Mouse (Mus musculus): ENCODE measurements around the gene Rwdd3. TPM values are rescaled to one million over a fixed set of nuclear protein-coding genes. Genes with fewer than 3 reads are reported as not detected.

The Rwdd3 gene
- polyA plus RNA-seq, 1 experiment from 2014 or later, result 4.0 TPM

- Histone ChIP-seq H3K9me3 (no peaks in the 10 kb centered on the region), H3K27me3 (ENCODE audit: insufficient read depth, poor library complexity, severe bottlenecking) (no peaks in the 10 kb centered on the region), H3K36me3 (no peaks in the 10 kb centered on the region), H3K4me1 (no peaks in the 10 kb centered on the region), H3K4me3 (no peak overlapping the region), H3K27ac (no peak overlapping the region)
- WGBS, result 66% methylated on average over 11 of the region's 11 CpGs
- no peak for DNase-seq (ENCODE audit: low spot score)
Measured at GRCm38 (mm10) chr3:121156451-121157186, 14.9 kb downstream of the Rwdd3 start.

- H3K4me1 ChIP-seq, result no peaks in the 10 kb centered on the region
- no peaks in the 10 kb centered on the region for H3K27me3 ChIP-seq (ENCODE audit: insufficient read depth, poor library complexity, severe bottlenecking)
- no peak for DNase-seq (ENCODE audit: low spot score)
- no peaks in the 10 kb centered on the region for H3K36me3 ChIP-seq
- H3K9me3 ChIP-seq, result no peaks in the 10 kb centered on the region
- H3K27ac ChIP-seq, result no peak overlapping the region
- H3K4me3 ChIP-seq, result no peak overlapping the region
- WGBS, result 48% methylated on average over 7 of the region's 7 CpGs
Measured at GRCm38 (mm10) chr3:121156043-121156442, 15.5 kb downstream of the Rwdd3 start.

- 79% methylated on average over 11 of the region's 11 CpGs for WGBS
- no peaks in the 10 kb centered on the region for H3K4me1 ChIP-seq
- no peaks in the 10 kb centered on the region for H3K27me3 ChIP-seq (ENCODE audit: insufficient read depth, poor library complexity, severe bottlenecking)
- H3K36me3 ChIP-seq, result no peaks in the 10 kb centered on the region
- no peak for DNase-seq (ENCODE audit: low spot score)
- no peaks in the 10 kb centered on the region for H3K9me3 ChIP-seq
- no peak overlapping the region for H3K27ac ChIP-seq
- H3K4me3 ChIP-seq, result no peak overlapping the region
Measured at GRCm38 (mm10) chr3:121133937-121134336, 37.6 kb downstream of the Rwdd3 start.

- 77% methylated on average over 5 of the region's 5 CpGs for WGBS
- H3K4me3 ChIP-seq, result no peak overlapping the region
- H3K36me3 ChIP-seq, result no peaks in the 10 kb centered on the region
- H3K27me3 ChIP-seq (ENCODE audit: insufficient read depth, poor library complexity, severe bottlenecking), result no peaks in the 10 kb centered on the region
- no peak overlapping the region for H3K27ac ChIP-seq
- no peaks in the 10 kb centered on the region for H3K4me1 ChIP-seq
- H3K9me3 ChIP-seq, result no peaks in the 10 kb centered on the region
- no peak for DNase-seq (ENCODE audit: low spot score)
Measured at GRCm38 (mm10) chr3:121133039-121133438, 38.5 kb downstream of the Rwdd3 start.

- Histone ChIP-seq H3K9me3 (no peaks in the 10 kb centered on the region), H3K4me3 (no peak overlapping the region)
- 76% methylated on average over 2 of the region's 2 CpGs for WGBS
Measured at GRCm38 (mm10) chr3:121127171-121127570, 44.3 kb downstream of the Rwdd3 start.

GRCm38 (mm10) chr3:121126476-121126875 is 45.0 kb downstream of the Rwdd3 start:
- no peak for DNase-seq (ENCODE audit: low spot score)
- no peaks in the 10 kb centered on the region for H3K4me1 ChIP-seq
- no peaks in the 10 kb centered on the region for H3K36me3 ChIP-seq
- no peak overlapping the region for H3K27ac ChIP-seq
- no peaks in the 10 kb centered on the region for H3K27me3 ChIP-seq (ENCODE audit: insufficient read depth, poor library complexity, severe bottlenecking)
- WGBS, result 81% methylated on average over 5 of the region's 5 CpGs
- no peak overlapping the region for H3K4me3 ChIP-seq
- H3K9me3 ChIP-seq, result no peaks in the 10 kb centered on the region

More at GRCm38 (mm10) chr3:121127171-121127570, 44.3 kb downstream of the Rwdd3 start:
- Histone ChIP-seq H3K27ac (no peak overlapping the region), H3K36me3 (no peaks in the 10 kb centered on the region), H3K27me3 (ENCODE audit: insufficient read depth, poor library complexity, severe bottlenecking) (no peaks in the 10 kb centered on the region), H3K4me1 (no peaks in the 10 kb centered on the region)
- DNase-seq (ENCODE audit: low spot score), result no peak

- DNase-seq (ENCODE audit: low spot score), result no peak
- Histone ChIP-seq H3K4me1 (no peaks in the 10 kb centered on the region), H3K27me3 (ENCODE audit: insufficient read depth, poor library complexity, severe bottlenecking) (no peaks in the 10 kb centered on the region), H3K9me3 (no peaks in the 10 kb centered on the region), H3K4me3 (no peak overlapping the region), H3K27ac (no peak overlapping the region), H3K36me3 (no peaks in the 10 kb centered on the region)
- WGBS, result 85% methylated on average over 5 of the region's 5 CpGs
Measured at GRCm38 (mm10) chr3:121121072-121121471, 50.4 kb downstream of the Rwdd3 start.

- no peaks in the 10 kb centered on the region for H3K4me1 ChIP-seq
- H3K27me3 ChIP-seq (ENCODE audit: insufficient read depth, poor library complexity, severe bottlenecking), result no peaks in the 10 kb centered on the region
- H3K9me3 ChIP-seq, result no peaks in the 10 kb centered on the region
- 79% methylated on average over 13 of the region's 13 CpGs for WGBS
- H3K36me3 ChIP-seq, result no peaks in the 10 kb centered on the region
- H3K27ac ChIP-seq, result no peak overlapping the region
- no peak for DNase-seq (ENCODE audit: low spot score)
- H3K4me3 ChIP-seq, result no peak overlapping the region
Measured at GRCm38 (mm10) chr3:121116590-121116989, 54.9 kb downstream of the Rwdd3 start.

- H3K27ac ChIP-seq, result no peak overlapping the region
- no peaks in the 10 kb centered on the region for H3K27me3 ChIP-seq (ENCODE audit: insufficient read depth, poor library complexity, severe bottlenecking)
- DNase-seq (ENCODE audit: low spot score), result no peak
- H3K4me3 ChIP-seq, result no peak overlapping the region
- no peaks in the 10 kb centered on the region for H3K36me3 ChIP-seq
- whole genome bisulfite sequencing, result 81% methylated on average over 5 of the region's 5 CpGs
- H3K4me1 ChIP-seq, result no peaks in the 10 kb centered on the region
- no peaks in the 10 kb centered on the region for H3K9me3 ChIP-seq
Measured at GRCm38 (mm10) chr3:121116067-121116466, 55.4 kb downstream of the Rwdd3 start.

GRCm38 (mm10) chr3:121111068-121111467 is 60.4 kb downstream of the Rwdd3 start:
- DNase-seq (ENCODE audit: low spot score), result no peak
- Histone ChIP-seq H3K36me3 (no peaks in the 10 kb centered on the region), H3K4me3 (no peak overlapping the region), H3K9me3 (no peaks in the 10 kb centered on the region), H3K4me1 (no peaks in the 10 kb centered on the region), H3K27ac (no peak overlapping the region), H3K27me3 (ENCODE audit: insufficient read depth, poor library complexity, severe bottlenecking) (no peaks in the 10 kb centered on the region)
- 81% methylated on average over 8 of the region's 8 CpGs for WGBS

GRCm38 (mm10) chr3:121110430-121110829 is 61.1 kb downstream of the Rwdd3 start:
- Histone ChIP-seq H3K36me3 (no peaks in the 10 kb centered on the region), H3K4me1 (no peaks in the 10 kb centered on the region), H3K27me3 (ENCODE audit: insufficient read depth, poor library complexity, severe bottlenecking) (no peaks in the 10 kb centered on the region), H3K4me3 (no peak overlapping the region), H3K9me3 (no peaks in the 10 kb centered on the region), H3K27ac (no peak overlapping the region)
- 90% methylated on average over 7 of the region's 7 CpGs for WGBS
- no peak for DNase-seq (ENCODE audit: low spot score)

GRCm38 (mm10) chr3:121107481-121107880 is 64.0 kb downstream of the Rwdd3 start:
- Histone ChIP-seq H3K36me3 (no peaks in the 10 kb centered on the region), H3K27ac (no peak overlapping the region), H3K27me3 (ENCODE audit: insufficient read depth, poor library complexity, severe bottlenecking) (no peaks in the 10 kb centered on the region), H3K4me1 (no peaks in the 10 kb centered on the region), H3K9me3 (no peaks in the 10 kb centered on the region), H3K4me3 (no peak overlapping the region)
- 78% methylated on average over 6 of the region's 6 CpGs for WGBS
- no peak for DNase-seq (ENCODE audit: low spot score)

GRCm38 (mm10) chr3:121105408-121105708 is 66.1 kb downstream of the Rwdd3 start:
- 66% methylated on average over 5 of the region's 5 CpGs for WGBS
- DNase-seq (ENCODE audit: low spot score), result no peak
- Histone ChIP-seq H3K4me3 (no peak overlapping the region), H3K9me3 (no peaks in the 10 kb centered on the region), H3K27ac (no peak overlapping the region), H3K27me3 (ENCODE audit: insufficient read depth, poor library complexity, severe bottlenecking) (no peaks in the 10 kb centered on the region), H3K4me1 (no peaks in the 10 kb centered on the region), H3K36me3 (no peaks in the 10 kb centered on the region)

Measured in heart, embryonic 10.5 days (tissue).